9 mouse cellular contexts compared by ENCODE assay signal in genomic region chr10:41037722-41038121, GRCm38 (mm10). TPM values are rescaled to one million over a fixed set of nuclear protein-coding genes. Genes with fewer than 3 reads are reported as not detected.
DNase-seq lines count a peak whose midpoint lies in the region; ATAC-seq and TF ChIP-seq lines count a peak whose summit lies in the region.
"Had no signal": no experiment of that assay in that cellular context is flagged by ENCODE, and none has a peak within 500 bp of the region (broad histone marks: within the 10 kb centered on the region; RNA-seq: fewer than 3 reads in every experiment).

No protein-coding gene starts in this region.

- no peaks in the 10 kb centered on the region for H3K36me3 ChIP-seq in kidney, embryonic 15.5 days
- H3K36me3 ChIP-seq in midbrain, embryonic 14.5 days (ENCODE audit: control insufficient read depth, insufficient read depth, low read length): no peaks in the 10 kb centered on the region
- H3K36me3 ChIP-seq: liver, embryonic 13.5 days had no signal

- no peak overlapping the region for H3K4me3 ChIP-seq in kidney, embryonic 15.5 days (replicated peaks)
- H3K4me3 ChIP-seq in cerebellum, adult 2 months (replicated peaks; ENCODE audit: insufficient read depth, low read depth, low read length): no peak overlapping the region
- no peak overlapping the region; the same call in 1 of the 2 replicates for H3K4me3 ChIP-seq in layer of hippocampus, adult 2 months
- no peak overlapping the region for H3K4me3 ChIP-seq in midbrain, embryonic 14.5 days (replicated peaks; ENCODE audit: low read depth, low read length)
- H3K4me3 ChIP-seq: liver, embryonic 13.5 days had no signal

- H3K27me3 ChIP-seq in kidney, embryonic 15.5 days: no peaks in the 10 kb centered on the region
- no peaks in the 10 kb centered on the region for H3K27me3 ChIP-seq in cerebellum, adult 2 months (ENCODE audit: control insufficient read depth, insufficient read depth, low read length)
- H3K27me3 ChIP-seq in midbrain, embryonic 14.5 days (ENCODE audit: control insufficient read depth, insufficient read depth, low read length): no peaks in the 10 kb centered on the region

- no peak for TF ChIP-seq POLR2A in cerebellum, adult 2 months (IDR thresholded peaks at IDR 0.05; ENCODE audit: borderline replicate concordance, insufficient read depth, low read length)

- H3K4me1 ChIP-seq in kidney, embryonic 15.5 days: no peaks in the 10 kb centered on the region
- H3K4me1 ChIP-seq in cerebellum, adult 2 months (ENCODE audit: control insufficient read depth, insufficient read depth, low read length): peaks cover 6% of the 10 kb centered on the region
- 0 out of 2 replicates have a peak, but pooled peaks cover 19% of the 10 kb centered on the region for H3K4me1 ChIP-seq in midbrain, embryonic 14.5 days (ENCODE audit: control insufficient read depth, insufficient read depth, low read length)

- peak; percentile 21 to 22 for DNase-seq in kidney, adult 8-10 months
- peak; percentile 44 to 73 for DNase-seq in cerebellum, adult 2 months
- peak; percentile 55 to 71 for DNase-seq in layer of hippocampus, adult 2 months (ENCODE audit: low spot score in 2 of 2)
- peak; percentile 59 for DNase-seq in midbrain, embryonic 14.5 days
- DNase-seq in urinary bladder, adult 18-20 months (ENCODE audit: low spot score in 2 of 2): no peak
- no peak for DNase-seq in thymus, postnatal 14 days
- DNase-seq: liver, embryonic 13.5 days had no signal

- H3K9me3 ChIP-seq in kidney, embryonic 15.5 days (replicated peaks): no peaks in the 10 kb centered on the region
- H3K9me3 ChIP-seq in midbrain, embryonic 14.5 days (ENCODE audit: control insufficient read depth, low read length): no peaks in the 10 kb centered on the region
- H3K9me3 ChIP-seq: liver, embryonic 13.5 days had no signal

- H3K9ac ChIP-seq in kidney, embryonic 15.5 days: no peak overlapping the region
- H3K9ac ChIP-seq in midbrain, embryonic 14.5 days (replicated peaks; ENCODE audit: low read length): no peak overlapping the region
- H3K9ac ChIP-seq: liver, embryonic 13.5 days had no signal

- H3K27ac ChIP-seq in kidney, embryonic 15.5 days: no peak overlapping the region
- H3K27ac ChIP-seq in cerebellum, adult 2 months (ENCODE audit: insufficient read depth, low read length): no peak overlapping the region
- H3K27ac ChIP-seq in layer of hippocampus, adult 2 months: no peak overlapping the region
- H3K27ac ChIP-seq in midbrain, embryonic 14.5 days (replicated peaks; ENCODE audit: low read depth, low read length): no peak overlapping the region
- H3K27ac ChIP-seq: liver, embryonic 13.5 days had no signal

- no peak overlapping the region for H3K4me2 ChIP-seq in kidney, embryonic 15.5 days
- no peak overlapping the region for H3K4me2 ChIP-seq in midbrain, embryonic 14.5 days (ENCODE audit: low read length)
- H3K4me2 ChIP-seq: liver, embryonic 13.5 days had no signal

- WGBS in kidney, embryonic 15.5 days: 68% methylated on average over 8 of the region's 8 CpGs
- WGBS in cerebellum, adult 2 months: 4% methylated on average over 8 of the region's 8 CpGs
- WGBS in midbrain, embryonic 14.5 days: 69% methylated on average over 8 of the region's 8 CpGs

- no peak for TF ChIP-seq CTCF in cerebellum, adult 2 months (IDR thresholded peaks at IDR 0.05; ENCODE audit: borderline replicate concordance, insufficient read depth, low read depth, low read length)
- no peak for TF ChIP-seq CTCF in layer of hippocampus, adult 2 months (conservative IDR thresholded peaks at IDR 0.05)

- ATAC-seq in kidney, embryonic 15.5 days (replicated peaks; ENCODE audit: low FRiP score): no peak
- no peak for ATAC-seq in midbrain, embryonic 14.5 days (ENCODE audit: low FRiP score, low TSS enrichment)
- ATAC-seq in megakaryocyte progenitor cell, adult 5-6 weeks (replicated peaks; ENCODE audit: poor library complexity): no peak

RNA-seq across cellular contexts. Expression of gene Gpr6, which starts 34.4 kb away (rescaled TPM):
- 0.12 TPM in 1 of 2 replicates, not detected in the other for polyA plus RNA-seq in kidney, embryonic 15.5 days (2015; fragmentation: Nextera tagmentation; extraction: Ambion mirVana)
- polyA plus RNA-seq in cerebellum, adult 2 months (2012; rRNA removed): 0.07 and 0.17 TPM in 2 replicates
- total RNA-seq in layer of hippocampus, adult 2 months (2021): 1 to 10 TPM in 1 of 2 experiments, under 1 TPM in 1; 0.64 to 1.1 TPM
- 3.5 and 4.3 TPM in 2 replicates for polyA plus RNA-seq in midbrain, embryonic 14.5 days (2014; fragmentation: Nextera tagmentation; extraction: Ambion mirVana)
- not detected in 2 replicates for total RNA-seq in megakaryocyte progenitor cell, adult 5-6 weeks (2015)
- total RNA-seq in megakaryocyte progenitor cell, adult 5-6 weeks (2017): not detected in 2 replicates
- polyA plus RNA-seq: liver, embryonic 13.5 days had no signal

Comparison
In these comparisons a context has a peak if more than half of its experiments do, and no peak if none do; other contexts are left out.
1. DNase-seq: peak in kidney, adult 8-10 months (2 of 2), cerebellum, adult 2 months (2 of 2), layer of hippocampus, adult 2 months (2 of 2) and midbrain, embryonic 14.5 days (single experiment); none in urinary bladder, adult 18-20 months (0 of 2) and thymus, postnatal 14 days (single experiment).